Mouse (Mus musculus): Measurements from ENCODE around the gene Ankrd26. TPM values are rescaled to one million over a fixed set of nuclear protein-coding genes. Genes with fewer than 3 reads are reported as not detected.
A peak's percentile ranks its signal among the peaks of the same experiment; 100 is the strongest.

The Ankrd26 gene
- total and polyA plus RNA-seq, 3 experiments: 0.22 to 4.5 (median 2.6) TPM

GRCm38 (mm10) chr6:118478957-118479708, 82.9 kb downstream of the Ankrd26 start, which contains the start of gene Zfp9:
Zfp9 (minus strand) TSS chr6:118479320.
- peak; percentile 92 for DNase-seq

- DNase-seq: no peak
These were observed 83.9 kb downstream of the Ankrd26 start for GRCm38 (mm10) chr6:118477875-118478785.

GRCm38 (mm10) chr6:118462069-118462705, 99.8 kb downstream of the Ankrd26 start:
- DNase-seq: no peak

GRCm38 (mm10) chr6:118457726-118458125, 104.3 kb downstream of the Ankrd26 start:
- no peak for DNase-seq

GRCm38 (mm10) chr6:118455042-118455631, 106.9 kb downstream of the Ankrd26 start, which contains the start of gene Zfp248:
Zfp248 (minus strand) TSS chr6:118455528.
- peak; percentile 94 for DNase-seq

- DNase-seq: peak; percentile 15
These were observed 107.6 kb downstream of the Ankrd26 start for GRCm38 (mm10) chr6:118454452-118454851.

Other genes starting within 250 kb of the Ankrd26 start
- 10 to 100 TPM; 25.6 to 26.2 TPM for gene Bms1, start 142.8 kb downstream of the Ankrd26 start, total RNA-seq (2021)
- 1.3 and 1.4 TPM in 2 replicates for gene Bms1, start 142.8 kb downstream of the Ankrd26 start, polyA plus RNA-seq (2012; rRNA removed)
- 1 to 10 TPM; 2.9 to 3.5 TPM for gene Zfp248, start 106.7 kb downstream of the Ankrd26 start, total RNA-seq (2021)
- gene Zfp248, start 106.7 kb downstream of the Ankrd26 start, polyA plus RNA-seq (2012; rRNA removed): 0.35 and 0.46 TPM in 2 replicates
- gene Zfp9, start 82.9 kb downstream of the Ankrd26 start, total RNA-seq (2021): 1 to 10 TPM; 3.9 to 5.8 TPM
- 0.57 and 0.92 TPM in 2 replicates for gene Zfp9, start 82.9 kb downstream of the Ankrd26 start, polyA plus RNA-seq (2012; rRNA removed)

Measured in adrenal gland, adult 2 months (tissue).